Mouse (Mus musculus): ENCODE data around the gene Gipc3. TPM values are rescaled to one million over a fixed set of nuclear protein-coding genes. Genes with fewer than 3 reads are reported as not detected.
A peak's percentile ranks its signal among the peaks of the same experiment; 100 is the strongest.

The Gipc3 gene
- total RNA-seq (2012; rRNA removed) = 0.04 and 0.08 TPM in 2 replicates
- not detected in 2 replicates for total RNA-seq (2014; rRNA removed)
- polyA plus RNA-seq (2012; ENCODE audit: insufficient read length, low read depth) = 0.09 TPM in 1 of 2 replicates, not detected in the other

GRCm38 (mm10) chr10:81342686-81343505 is at the start of gene Gipc3:
Gipc3 (minus strand) TSS chr10:81343266.
- peak within 1 kb of the TSS; percentile 34 for H3K9ac ChIP-seq (ENCODE audit: insufficient read depth, low read depth)
- H3K27ac ChIP-seq (ENCODE audit: insufficient read depth, low read depth) = no peak within 1 kb of the TSS
- H3K4me2 ChIP-seq (ENCODE audit: insufficient read depth, low read depth, poor library complexity, severe bottlenecking) = peak within 1 kb of the TSS; percentile 98
- H3K4me1 ChIP-seq (ENCODE audit: control insufficient read depth in 1 of 2, insufficient read depth in 2 of 2) = peaks cover 0 to 25% of the 10 kb centered on the region in 2 experiments; a peak in 2 of 4 replicates
- no peak for DNase-seq (ENCODE audit: extremely low read depth)
- no peaks in the 10 kb centered on the region for H3K79me2 ChIP-seq (replicated peaks; ENCODE audit: control insufficient read depth, extremely low read depth, insufficient read depth, poor library complexity, severe bottlenecking)
- dilution Hi-C loops (cut with MboI; ENCODE audit: extremely low pct_ligation_motif_present, extremely low pct_unique_long_range_greater_than_20kb, low sequenced_read_pairs) = no loop called here
- peaks cover 16 to 27% of the 10 kb centered on the region in 2 experiments for H3K36me3 ChIP-seq (replicated peaks in 1 of 2; ENCODE audit: control insufficient read depth in 1 of 2, insufficient read depth in 1 of 2, low read length in 1 of 2)
- in situ Hi-C loops (cut with MboI; ENCODE audit: low pct_ligation_motif_present, low pct_unique_long_range_greater_than_20kb, low sequenced_read_pairs) = loop anchor here (5.0 kb wide), 1 partner anchor 51 kb away; the partner anchor contains the start of genes Pip5k1c and Tjp3
- TF ChIP-seq TCF12 (IDR thresholded peaks at IDR 0.05; ENCODE audit: low read depth, low read length) (peak; percentile 51; the same call in 1 of the 2 replicates), MXI1 (IDR thresholded peaks at IDR 0.05; ENCODE audit: low read depth, low read length) (no peak), SMC3 (IDR thresholded peaks at IDR 0.05; ENCODE audit: low read depth, low read length) (no peak), MEF2A (IDR thresholded peaks at IDR 0.05; ENCODE audit: borderline replicate concordance, low read depth, low read length) (0 out of 2 replicates have a peak, but pooled peaks have one; percentile 16), MAZ (IDR thresholded peaks at IDR 0.05; ENCODE audit: low read depth, low read length) (peak; percentile 25; the same call in 1 of the 2 replicates), ETS1 (conservative IDR thresholded peaks at IDR 0.05; ENCODE audit: low read depth, low read length) (0 out of 2 replicates have a peak, but pooled peaks have one; percentile 14), HCFC1 (IDR thresholded peaks at IDR 0.05; ENCODE audit: low read depth, low read length) (no peak; the same call in 1 of the 2 replicates), POLR2A (IDR thresholded peaks at IDR 0.05; ENCODE audit: low read depth, low read length) (no peak), MYC (IDR thresholded peaks at IDR 0.05; ENCODE audit: low read depth, low read length) (no peak), JUN (IDR thresholded peaks at IDR 0.05; ENCODE audit: insufficient read depth, low read depth, low read length) (no peak), MAX (IDR thresholded peaks at IDR 0.05; ENCODE audit: low read length) (no peak), CHD1 (IDR thresholded peaks at IDR 0.05; ENCODE audit: low read depth, low read length) (no peak), SIN3A (IDR thresholded peaks at IDR 0.05; ENCODE audit: low read length) (no peak), RAD21 (IDR thresholded peaks at IDR 0.05; ENCODE audit: low read depth, low read length) (no peak), E2F4 (IDR thresholded peaks at IDR 0.05; ENCODE audit: insufficient replicate concordance, low read depth, low read length) (no peak), ZKSCAN1 (IDR thresholded peaks at IDR 0.05; ENCODE audit: borderline replicate concordance, low read depth, low read length) (no peak), POLR2AphosphoS2 (IDR thresholded peaks at IDR 0.05; ENCODE audit: low read depth, low read length) (no peak), EP300 (IDR thresholded peaks at IDR 0.05; ENCODE audit: low read length) (no peak), UBTF (IDR thresholded peaks at IDR 0.05; ENCODE audit: low read depth, low read length) (peak; percentile 94), ELF1 (IDR thresholded peaks at IDR 0.05; ENCODE audit: low read depth, low read length) (0 out of 2 replicates have a peak, but pooled peaks have one; percentile 12), KAT2A (IDR thresholded peaks at IDR 0.05; ENCODE audit: insufficient replicate concordance, low read length) (no peak), CTCF (conservative IDR thresholded peaks at IDR 0.05 in 1 of 2, IDR thresholded peaks at IDR 0.05 in 1 of 2; ENCODE audit: low read depth in 2 of 2, low read length in 2 of 2) (no peak), IRF4 (IDR thresholded peaks at IDR 0.05; ENCODE audit: low read depth, low read length) (peak; percentile 46; the same call in 1 of the 2 replicates), BHLHE40 (IDR thresholded peaks at IDR 0.05; ENCODE audit: low read depth, low read length) (no peak), TBP (conservative IDR thresholded peaks at IDR 0.05; ENCODE audit: low read depth, low read length) (no peak), JUND (conservative IDR thresholded peaks at IDR 0.05; ENCODE audit: low read depth, low read length) (no peak), GABPA (IDR thresholded peaks at IDR 0.05; ENCODE audit: insufficient replicate concordance, low read depth, low read length) (no peak), NRF1 (IDR thresholded peaks at IDR 0.05; ENCODE audit: low read depth, low read length) (no peak), ZMIZ1 (IDR thresholded peaks at IDR 0.05; ENCODE audit: low read depth, low read length) (no peak), RCOR1 (conservative IDR thresholded peaks at IDR 0.05; ENCODE audit: low read depth, low read length) (no peak), PAX5 (IDR thresholded peaks at IDR 0.05; ENCODE audit: low read length) (no peak), CHD2 (IDR thresholded peaks at IDR 0.05; ENCODE audit: low read length) (no peak), ZC3H11A (IDR thresholded peaks at IDR 0.05; ENCODE audit: low read depth, low read length) (no peak)
- peaks cover 24% of the 10 kb centered on the region for H3K27me3 ChIP-seq (replicated peaks)
- no peaks in the 10 kb centered on the region for H3K9me3 ChIP-seq (replicated peaks; ENCODE audit: low read length)
- H3K4me3 ChIP-seq (replicated peaks in 1 of 3; ENCODE audit: low read depth in 2 of 3, low read length in 2 of 3, poor library complexity in 1 of 3) = peak within 1 kb of the TSS; percentile 15 to 55 (median 41)
